Mouse (Mus musculus): ENCODE data around the gene Mta2.

- TF ChIP-seq CTCF (conservative IDR thresholded peaks at IDR 0.05; ENCODE audit: low read length) (no peak), NANOG (IDR thresholded peaks at IDR 0.05; ENCODE audit: borderline replicate concordance, low read length) (no peak)
These were observed 51.9 kb downstream of the Mta2 start for GRCm38 (mm10) chr19:8993625-8993912.

Measured in E14TG2a.4 (cell line).